Mouse (Mus musculus) lung, adult 2 months (tissue): Measurements from ENCODE around the gene Mrpl58. TPM values are rescaled to one million over a fixed set of nuclear protein-coding genes. Genes with fewer than 3 reads are reported as not detected.
A peak's percentile ranks its signal among the peaks of the same experiment; 100 is the strongest.
"Not testable (repeated sequence)": the region's sequence is repeated elsewhere in the genome, so short reads cannot be mapped to it uniquely, and the experiment has no call there.

Experiments used
- DNase-seq: peaks from one replicate; pipeline ENCODE4 v3.0.0; 2022
- H3K4me1 ChIP-seq: fragments of 200-500 bp; 2 replicates; pipeline ENCODE4 v1.6.1; 2011; ENCODE audit warnings: low read length; ENCODE audit not compliant: control insufficient read depth, insufficient read depth
- H3K4me3 ChIP-seq: fragments of 200-500 bp; replicated peaks from 2 replicates; pipeline ENCODE3; 2011; ENCODE audit warnings: low read depth, mild to moderate bottlenecking, control low read depth, low read length; ENCODE audit errors: extremely low read depth
- CTCF ChIP-seq: fragments of 200-500 bp; IDR thresholded peaks from 2 replicates; pipeline ENCODE4 v1.5.1; 2011; ENCODE audit warnings: mild to moderate bottlenecking, low read length, control low read depth; ENCODE audit not compliant: insufficient read depth
- POLR2A ChIP-seq: fragments of 200-500 bp; IDR thresholded peaks from 2 replicates; pipeline ENCODE4 v1.6.1; 2011; ENCODE audit warnings: low read depth, mild to moderate bottlenecking, control low read depth, low read length, borderline replicate concordance; ENCODE audit errors: extremely low read depth
- WGBS: fragments of 180-500 bp; shearing (Covaris S2); methylation state at CpG from one replicate; pipeline ENCODE4 v1.1.7; 2018; 5-methylcytosine and 5-hydroxymethylcytosine counted together
- polyA plus RNA-seq: library from polyadenylated mRNA; depleted of rRNA; stranded (reverse); fragments of >200 nt; gene quantifications from 2 replicates; pipeline ENCODE4 v1.2.3, GENCODE M21; 2012

Mrpl58 gene
- polyA plus RNA-seq, 1 experiment, result 80.8 TPM

DNA sequence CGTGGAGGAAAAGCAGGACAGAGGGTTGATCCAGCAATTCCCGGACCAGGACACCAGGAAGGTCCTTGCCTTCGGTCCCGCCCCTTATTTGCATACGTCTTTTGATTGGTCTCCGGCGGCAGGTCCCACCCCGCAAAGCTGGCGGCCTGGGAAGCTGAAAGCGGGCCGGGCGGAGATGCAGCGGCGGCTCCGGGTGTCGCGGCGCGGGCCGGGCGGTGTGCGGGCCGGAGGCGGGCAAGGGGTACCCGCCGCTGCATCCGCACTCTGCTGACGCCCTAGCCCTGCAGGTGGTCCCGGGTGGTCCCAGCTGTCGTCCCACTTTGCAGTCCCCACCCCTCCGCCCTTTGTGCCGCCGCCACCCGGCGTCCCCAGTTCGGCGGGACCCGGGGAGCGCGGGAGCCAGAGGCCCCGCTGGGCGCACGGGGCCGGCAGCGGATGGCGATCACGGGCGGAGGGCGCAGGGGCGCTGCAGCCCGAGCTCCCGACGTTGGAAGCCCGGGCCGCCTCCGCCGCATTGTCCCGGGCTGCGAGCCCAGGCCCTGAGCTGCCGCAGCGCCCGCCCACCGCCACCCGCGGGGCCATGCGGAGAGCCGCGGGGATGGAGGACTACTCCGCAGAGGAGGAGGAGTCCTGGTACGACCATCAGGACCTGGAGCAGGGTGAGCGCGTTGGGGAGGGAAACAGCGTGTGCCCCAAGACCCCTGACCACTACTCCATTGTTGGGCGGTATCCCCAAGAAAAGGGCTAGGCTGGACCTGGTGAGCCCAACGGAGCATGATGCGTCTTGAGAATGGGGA lies 21.6 kb upstream of the Mrpl58 start, which contains the start of gene Cdr2l:
Gene Cdr2l (plus strand): TSS at position 174 of the 797 bp plus-strand sequence.
- DNase-seq, result peak; percentile 90
- no peak; the same call in none of the 2 replicates for TF ChIP-seq POLR2A
- TF ChIP-seq CTCF, result no peak
- Histone ChIP-seq H3K4me1 (peaks cover 6% of the 10 kb centered on the region), H3K4me3 (peak within 1 kb of the TSS; percentile 91)
- WGBS, result under 1% methylated on average over 75 of the region's 76 CpGs

DNA sequence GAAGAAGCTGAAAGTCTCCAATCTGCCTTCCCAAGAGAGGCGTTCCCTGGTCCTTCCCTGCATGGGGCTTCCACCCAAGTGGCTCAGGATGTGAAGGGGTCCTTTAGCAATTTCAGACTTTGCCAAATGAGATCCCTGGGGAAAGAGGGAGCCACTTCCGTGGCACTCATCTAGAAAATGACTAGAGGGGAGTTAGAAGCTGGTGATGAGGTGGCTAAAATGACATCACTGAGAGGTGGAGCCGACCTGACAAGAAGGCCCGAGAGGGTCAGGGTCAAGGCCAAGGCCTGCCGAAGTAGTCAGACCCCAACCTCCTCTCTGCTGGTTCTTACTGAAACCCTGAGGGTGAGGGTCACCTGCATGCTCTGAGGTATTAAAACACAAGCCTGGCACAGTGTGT lies 20.7 kb upstream of the Mrpl58 start:
- TF ChIP-seq CTCF (no peak), POLR2A (no peak)
- H3K4me3 ChIP-seq, result peak overlapping the region; percentile 91
- 27% methylated on average over 5 of the region's 5 CpGs for WGBS
- peaks cover 6% of the 10 kb centered on the region for H3K4me1 ChIP-seq
- DNase-seq, result no peak

DNA sequence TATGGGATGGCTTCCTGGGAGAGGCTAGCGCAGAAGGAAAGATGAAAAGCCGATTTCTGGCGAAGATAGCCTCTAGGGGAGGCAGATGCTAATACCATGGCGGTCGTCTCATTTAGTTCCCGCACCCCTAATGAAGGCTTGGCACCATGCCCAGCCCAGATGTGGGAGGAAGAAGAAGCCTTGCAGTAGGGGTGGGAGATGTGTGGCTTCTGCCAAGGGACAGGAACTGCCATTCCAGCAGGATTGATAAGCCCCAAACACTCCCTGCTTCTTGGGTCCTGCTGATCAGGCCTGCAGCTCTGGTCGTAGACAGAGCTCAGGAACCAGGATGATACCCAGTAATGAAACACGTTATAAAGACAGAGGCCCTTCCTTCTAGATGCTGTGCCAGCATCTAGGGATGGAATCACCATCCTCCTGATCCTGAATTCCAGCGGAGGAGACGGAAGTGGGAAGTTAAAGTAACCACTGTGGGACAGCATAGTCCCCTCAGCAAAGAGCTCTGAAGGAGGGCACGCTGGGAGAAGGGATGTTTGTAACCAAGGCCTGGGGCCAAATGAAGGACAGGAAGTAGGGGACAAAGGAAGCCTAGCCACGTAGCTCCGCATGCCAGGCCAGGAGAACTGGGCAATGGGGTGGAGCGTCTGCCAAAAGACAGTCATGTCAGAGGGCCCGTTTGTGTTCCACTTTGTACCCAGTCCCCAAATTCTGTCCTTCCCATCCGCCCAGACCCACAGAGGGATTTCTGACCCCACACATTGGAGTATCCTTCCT lies 19.7 kb upstream of the Mrpl58 start:
- DNase-seq, result no peak
- TF ChIP-seq POLR2A, result no peak
- no peak for TF ChIP-seq CTCF
- no peak overlapping the region for H3K4me3 ChIP-seq
- H3K4me1 ChIP-seq, result peaks cover 6% of the 10 kb centered on the region
- WGBS, result 42% methylated on average over 16 of the region's 16 CpGs

DNA sequence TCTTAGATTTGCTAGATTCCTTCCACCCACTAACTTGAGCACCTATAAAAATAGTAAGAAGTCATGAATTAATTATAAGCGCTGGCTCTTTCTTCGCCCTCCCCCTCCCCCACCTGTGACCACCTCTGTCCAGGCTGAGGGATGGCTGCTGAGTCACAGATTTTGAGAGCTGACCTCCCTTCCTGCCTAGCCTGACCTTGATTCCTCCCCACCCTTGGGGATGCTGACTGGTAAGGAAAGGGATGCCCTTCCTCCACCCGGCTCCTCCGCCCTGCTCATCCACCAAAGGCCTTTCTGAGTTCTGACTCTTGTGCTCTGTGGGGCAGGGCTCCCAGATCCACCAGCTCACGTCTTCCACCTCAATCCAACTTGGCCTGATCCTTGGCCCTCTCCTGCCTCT lies 19.0 kb upstream of the Mrpl58 start:
- 68% methylated on average over 5 of the region's 5 CpGs for WGBS
- no peak for DNase-seq
- Histone ChIP-seq H3K4me3 (no peak overlapping the region), H3K4me1 (peaks cover 6% of the 10 kb centered on the region)
- TF ChIP-seq POLR2A (no peak), CTCF (no peak)

DNA sequence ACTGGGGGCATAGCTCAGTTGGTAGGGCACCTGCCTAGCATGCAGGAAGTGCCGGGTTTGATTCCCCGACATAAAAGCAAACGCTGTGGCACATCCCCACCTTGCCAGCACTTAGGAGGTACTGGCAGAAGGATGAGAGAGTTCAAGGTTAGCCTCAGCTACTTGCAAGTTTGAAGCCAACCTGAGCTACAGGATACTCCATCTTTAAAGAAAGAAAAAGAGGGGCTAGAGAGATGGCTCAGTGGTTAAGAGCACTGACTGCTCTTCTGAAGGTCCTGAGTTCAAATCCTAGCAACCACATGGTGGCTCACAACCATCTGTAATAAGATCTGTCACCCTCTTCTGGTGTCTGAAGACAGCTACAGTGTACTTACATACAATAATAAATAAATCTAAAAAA lies 16.7 kb upstream of the Mrpl58 start:
- 79% methylated on average over 3 of the region's 3 CpGs for WGBS
- not testable (repeated sequence) for H3K4me1 ChIP-seq, H3K4me3 ChIP-seq, DNase-seq

DNA sequence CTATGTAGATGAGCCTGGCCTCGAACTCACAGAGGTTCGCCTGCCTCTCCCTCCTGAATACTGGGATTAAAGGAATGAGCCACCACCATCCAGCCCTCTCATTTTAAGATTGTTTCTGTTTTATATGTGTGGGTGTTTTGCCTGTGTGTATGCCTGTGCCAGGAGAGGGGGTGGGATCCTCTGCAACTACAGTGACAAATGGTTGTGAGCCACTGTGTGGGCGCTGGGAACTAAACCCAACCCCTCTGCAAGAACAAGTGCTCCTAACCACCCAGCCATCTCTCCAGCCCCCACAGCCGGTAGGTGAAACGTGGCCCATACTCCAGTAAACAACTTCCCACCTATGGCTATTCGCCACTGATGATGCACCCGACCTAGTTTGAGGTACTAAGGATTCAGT lies 12.2 kb upstream of the Mrpl58 start:
- Histone ChIP-seq H3K4me1 (no peaks in the 10 kb centered on the region), H3K4me3 (no peak overlapping the region)
- TF ChIP-seq CTCF, result no peak
- TF ChIP-seq POLR2A, result no peak
- 92% methylated on average over 7 of the region's 7 CpGs for WGBS
- no peak for DNase-seq

DNA sequence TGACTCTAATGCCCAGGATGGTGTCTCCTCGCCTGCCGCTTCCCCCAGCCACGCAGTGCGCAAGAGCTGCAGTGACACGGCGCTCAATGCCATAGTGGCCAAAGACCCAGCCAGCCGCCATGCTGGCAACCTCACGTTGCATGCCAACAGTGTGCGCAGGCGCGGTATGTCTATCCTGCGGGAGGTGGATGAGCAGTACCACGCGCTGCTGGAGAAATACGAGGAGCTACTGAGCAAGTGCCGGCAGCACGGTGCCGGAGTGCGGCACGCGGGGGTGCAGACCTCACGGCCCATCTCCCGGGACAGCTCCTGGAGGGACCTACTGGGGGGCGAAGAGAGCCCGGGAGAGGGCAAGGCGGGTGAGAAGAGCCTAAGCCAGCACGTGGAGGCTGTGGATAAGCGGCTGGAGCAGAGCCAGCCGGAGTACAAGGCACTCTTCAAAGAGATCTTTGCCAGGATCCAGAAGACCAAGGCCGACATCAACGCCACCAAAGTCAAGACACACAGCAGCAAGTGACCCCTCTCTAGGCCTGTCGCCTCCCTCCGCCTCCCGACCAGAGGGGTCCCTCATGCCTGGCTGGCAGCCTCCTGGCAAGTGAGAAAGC lies 9.7 kb upstream of the Mrpl58 start:
- peaks cover 3% of the 10 kb centered on the region for H3K4me1 ChIP-seq
- H3K4me3 ChIP-seq, result no peak overlapping the region
- whole genome bisulfite sequencing, result 78% methylated on average over 34 of the region's 34 CpGs
- DNase-seq, result no peak
- TF ChIP-seq CTCF (no peak), POLR2A (no peak)

DNA sequence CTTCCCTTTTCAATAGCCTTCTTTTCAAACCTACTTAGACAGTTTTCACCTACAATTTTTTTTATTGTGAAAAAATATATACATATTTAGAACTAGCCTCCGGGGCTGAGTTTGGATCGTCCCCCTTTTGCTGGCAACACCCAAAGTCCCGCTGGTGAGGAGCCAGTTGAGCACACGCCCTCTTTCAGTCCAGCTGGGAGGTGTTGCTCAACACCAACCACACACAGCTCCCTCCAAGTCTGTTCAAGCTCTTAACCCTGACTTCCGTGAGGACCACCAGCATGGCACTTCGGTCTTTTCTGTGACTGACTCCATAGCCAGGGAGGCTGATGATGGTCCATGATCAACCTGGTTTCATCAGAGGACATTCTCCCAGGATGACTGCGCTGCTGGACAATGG lies 5.5 kb upstream of the Mrpl58 start:
- Histone ChIP-seq H3K4me3 (no peak overlapping the region), H3K4me1 (peaks cover 3% of the 10 kb centered on the region)
- TF ChIP-seq POLR2A (no peak), CTCF (no peak)
- WGBS, result 38% methylated on average over 7 of the region's 7 CpGs
- DNase-seq, result no peak

DNA sequence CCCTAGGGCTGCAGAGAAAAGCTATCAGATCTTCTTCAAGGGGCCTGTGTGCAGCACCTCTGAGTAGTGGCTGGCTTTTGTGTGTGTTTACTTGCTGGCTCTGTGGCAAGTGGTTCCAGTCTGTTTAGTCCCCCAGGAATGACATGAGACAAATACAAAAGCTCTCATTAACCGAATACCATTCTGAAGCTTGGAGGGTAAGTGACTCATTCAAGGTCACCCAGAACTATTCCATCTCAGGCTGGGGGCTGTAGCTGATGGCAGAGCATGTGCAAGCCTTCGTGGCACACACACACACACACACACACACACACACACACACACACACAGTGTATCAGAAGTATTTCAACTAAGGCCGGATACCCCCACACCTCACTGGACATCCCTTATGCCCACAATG lies 3.4 kb upstream of the Mrpl58 start:
- H3K4me3 ChIP-seq, result no peak overlapping the region
- WGBS, result 65% methylated on average over 3 of the region's 3 CpGs
- peaks cover 5% of the 10 kb centered on the region for H3K4me1 ChIP-seq
- no peak for TF ChIP-seq CTCF
- TF ChIP-seq POLR2A, result no peak
- no peak for DNase-seq
